Mouse (Mus musculus) heart, adult 2 months (tissue): ENCODE measurements around the gene Dctn2.

Experiments
- CTCF ChIP-seq: fragments of 200-600 bp; IDR thresholded peaks from 2 replicates; pipeline ENCODE4 v1.8.1; 2022; ENCODE audit warnings: antibody characterized with exemption, mild to moderate bottlenecking, moderate library complexity
- POLR2A ChIP-seq: fragments of 200-500 bp; IDR thresholded peaks from 2 replicates; pipeline ENCODE4 v1.6.1; 2011; ENCODE audit warnings: mild to moderate bottlenecking, low read depth, low read length, control low read depth; ENCODE audit not compliant: insufficient read depth

DNA sequence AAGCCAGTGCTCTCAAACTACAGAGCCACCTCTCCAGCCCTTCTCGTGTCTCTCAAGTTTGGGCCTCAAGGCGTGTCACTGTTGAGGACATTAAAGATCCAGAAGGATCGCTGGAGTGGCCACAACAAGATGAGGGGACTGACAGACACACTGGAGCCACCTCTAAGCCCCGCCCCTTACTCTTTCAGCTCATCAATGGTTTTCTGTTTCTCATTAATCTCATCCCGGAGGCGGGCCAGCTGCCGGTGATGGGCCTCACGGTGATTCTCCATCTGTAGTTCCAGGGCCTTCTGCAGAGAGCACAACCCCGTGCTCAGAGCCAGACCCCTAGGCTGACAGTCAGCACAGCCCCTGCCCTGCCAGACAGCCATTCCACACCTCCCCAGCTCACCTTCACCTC is 29.6 kb upstream of the Dctn2 start:
- TF ChIP-seq POLR2A (no peak), CTCF (no peak)
